Mouse (Mus musculus) thymus, adult 2 months (tissue): Measurements from ENCODE around the gene Ccdc170.

Experiments used
- CTCF ChIP-seq: fragments of 200-500 bp; IDR thresholded peaks from 2 replicates; pipeline ENCODE4 v1.5.1; 2012; ENCODE audit warnings: mild to moderate bottlenecking, control low read depth, low read length, moderate library complexity, borderline replicate concordance; ENCODE audit not compliant: control insufficient read depth, poor library complexity, insufficient read depth; ENCODE audit errors: extremely low read depth
- POLR2A ChIP-seq: fragments of 200-500 bp; IDR thresholded peaks from 2 replicates; pipeline ENCODE4 v1.6.1; 2012; ENCODE audit warnings: mild to moderate bottlenecking, low read length, control low read depth, moderate library complexity; ENCODE audit not compliant: control insufficient read depth, poor library complexity, insufficient read depth; ENCODE audit errors: extremely low read depth

- TF ChIP-seq POLR2A (no peak), CTCF (no peak)
These were observed 1.5 kb downstream of the Ccdc170 start for GRCm38 (mm10) chr10:4483848-4484247.
